Mouse (Mus musculus) cerebellum, adult 2 months (tissue): Measurements from ENCODE around the gene Fam229a. TPM values are rescaled to one million over a fixed set of nuclear protein-coding genes. Genes with fewer than 3 reads are reported as not detected.
"Not testable (repeated sequence)": the region's sequence is repeated elsewhere in the genome, so short reads cannot be mapped to it uniquely, and the experiment has no call there.

ENCODE experiments used
- DNase-seq, 2 experiments: peaks; one replicate each; pipeline ENCODE4 v3.0.0; 2021
- H3K27ac ChIP-seq: fragments of 200-500 bp; 2 replicates; pipeline ENCODE4 v1.5.1; 2012; ENCODE audit warnings: low read length, control low read depth, inconsistent platforms; ENCODE audit not compliant: insufficient read depth
- H3K27me3 ChIP-seq: fragments of 200-500 bp; 2 replicates; pipeline ENCODE4 v1.6.1; 2012; ENCODE audit warnings: inconsistent platforms, mild to moderate bottlenecking, low read length, moderate library complexity; ENCODE audit not compliant: control insufficient read depth, insufficient read depth
- H3K4me1 ChIP-seq: fragments of 200-500 bp; 2 replicates; pipeline ENCODE4 v1.6.1; 2011; ENCODE audit warnings: low read length; ENCODE audit not compliant: control insufficient read depth, insufficient read depth
- H3K4me3 ChIP-seq: fragments of 200-500 bp; replicated peaks from 2 replicates; pipeline ENCODE3; 2011; ENCODE audit warnings: mild to moderate bottlenecking, low read depth, low read length, control low read depth; ENCODE audit not compliant: insufficient read depth
- CTCF ChIP-seq: fragments of 200-500 bp; IDR thresholded peaks from 2 replicates; pipeline ENCODE4 v1.5.1; 2011; ENCODE audit warnings: low read depth, mild to moderate bottlenecking, control low read depth, low read length, moderate library complexity, borderline replicate concordance; ENCODE audit not compliant: insufficient read depth
- POLR2A ChIP-seq: fragments of 200-500 bp; IDR thresholded peaks from 2 replicates; pipeline ENCODE4 v1.6.1; 2011; ENCODE audit warnings: low read length, control low read depth, borderline replicate concordance; ENCODE audit not compliant: insufficient read depth
- WGBS: fragments of 180-500 bp; shearing (Covaris S2); methylation state at CpG from one replicate; pipeline ENCODE4 v1.1.7; 2018; 5-methylcytosine and 5-hydroxymethylcytosine counted together
- polyA plus RNA-seq: library from polyadenylated mRNA; depleted of rRNA; stranded (reverse); fragments of >200 nt; gene quantifications from 2 replicates; pipeline ENCODE4 v1.2.3, GENCODE M21; 2012

Gene Fam229a
- polyA plus RNA-seq, 1 experiment: 0.67 TPM

DNA sequence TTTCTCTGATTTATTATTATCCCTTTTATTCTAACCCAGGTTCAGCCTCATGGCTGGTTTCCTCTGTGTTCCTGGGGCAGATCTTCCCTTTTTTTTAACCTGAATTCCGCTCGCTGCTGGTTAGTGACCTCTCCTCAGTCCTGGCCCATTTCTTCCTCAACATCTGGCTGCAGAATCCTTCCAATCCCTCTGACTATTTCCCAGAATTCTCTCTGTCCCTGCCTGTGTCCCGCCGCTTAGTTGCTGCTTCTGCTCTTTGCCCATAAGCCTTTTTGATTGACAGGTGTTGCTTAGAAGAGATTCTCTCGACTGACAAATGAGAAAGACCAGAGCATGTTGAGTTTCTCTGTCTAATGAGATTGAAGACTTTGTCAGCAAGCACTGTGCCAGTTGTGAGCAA, 34.9 kb upstream of the Fam229a start:
- WGBS: 55% methylated on average over 5 of the region's 5 CpGs
- TF ChIP-seq CTCF: no peak
- TF ChIP-seq POLR2A: no peak
- Histone ChIP-seq H3K4me3 (no peak overlapping the region), H3K4me1 (peaks cover 4% of the 10 kb centered on the region; the same call in 1 of the 2 replicates), H3K27ac (no peak overlapping the region), H3K27me3 (no peaks in the 10 kb centered on the region)
- no peak for DNase-seq

DNA sequence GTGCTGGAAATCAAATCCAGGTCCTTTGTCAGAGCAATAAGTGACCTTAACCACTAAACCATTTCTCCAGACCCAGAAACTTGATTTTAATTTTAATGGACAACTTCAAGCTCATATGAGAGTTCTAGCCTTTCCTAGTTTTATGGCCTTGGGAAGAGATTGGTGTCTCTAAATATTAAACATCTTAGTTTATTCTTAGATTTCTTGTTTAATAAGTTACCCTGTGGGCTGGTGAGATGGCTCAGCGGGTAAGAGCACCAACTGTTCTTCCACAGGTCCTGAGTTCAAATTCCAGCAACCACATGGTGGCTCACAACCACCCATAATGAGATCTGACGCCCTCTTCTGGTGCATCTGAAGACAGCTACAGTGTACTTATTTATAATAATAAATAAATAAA, 33.7 kb upstream of the Fam229a start:
- DNase-seq, H3K4me1 ChIP-seq, H3K27me3 ChIP-seq, H3K4me3 ChIP-seq, H3K27ac ChIP-seq: not testable (repeated sequence)
- WGBS: 71% methylated on average over 2 of the region's 2 CpGs

DNA sequence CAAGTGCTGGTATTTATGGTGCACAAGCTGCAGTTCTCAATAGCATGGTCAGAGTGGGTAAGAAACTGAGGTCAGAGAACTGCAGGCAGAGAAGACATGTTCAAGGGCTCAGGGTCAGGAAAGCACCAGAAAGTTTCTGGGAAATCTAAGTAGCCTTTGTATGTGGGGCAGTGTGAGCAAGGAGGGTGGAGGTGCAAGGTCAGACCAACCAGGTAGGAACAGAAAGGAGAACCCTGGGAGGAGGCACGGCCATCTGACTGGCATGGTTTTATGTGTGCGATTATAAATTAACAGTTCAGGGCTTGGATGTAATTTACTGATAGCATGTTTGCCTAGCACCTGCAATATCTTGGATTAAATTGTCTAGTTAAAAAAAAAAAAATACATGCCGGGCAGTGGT, 31.3 kb upstream of the Fam229a start:
- no peaks in the 10 kb centered on the region for H3K27me3 ChIP-seq
- H3K4me3 ChIP-seq: no peak overlapping the region
- WGBS: 94% methylated on average over 3 of the region's 3 CpGs
- no peak for TF ChIP-seq CTCF
- TF ChIP-seq POLR2A: no peak
- no peak for DNase-seq
- no peak overlapping the region for H3K27ac ChIP-seq
- H3K4me1 ChIP-seq: peaks cover 20% of the 10 kb centered on the region; the same call in 1 of the 2 replicates

DNA sequence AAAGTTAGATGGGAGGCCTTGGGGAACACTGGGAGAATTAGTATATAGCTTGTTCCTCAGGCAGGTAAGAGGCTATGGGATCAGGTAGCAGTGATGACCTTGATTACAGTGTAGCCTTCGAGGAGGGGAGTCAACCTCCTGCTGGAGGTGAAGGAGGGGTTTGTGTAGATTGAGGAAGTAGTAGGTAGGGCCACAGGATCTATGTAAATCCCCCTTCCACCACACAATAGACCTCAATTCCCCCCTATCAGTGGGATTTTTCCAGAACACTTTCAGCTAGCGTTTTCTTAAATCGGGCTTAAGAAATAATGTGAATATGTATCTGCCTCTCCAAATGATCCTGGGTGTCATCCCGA, 30.2 kb upstream of the Fam229a start:
- WGBS: 0% methylated on average over 4 of the region's 4 CpGs
- DNase-seq: no peak
- peak overlapping the region; percentile 43; the same call in 1 of the 2 replicates for H3K27ac ChIP-seq
- no peaks in the 10 kb centered on the region for H3K27me3 ChIP-seq
- peaks cover 15% of the 10 kb centered on the region; the same call in 1 of the 2 replicates for H3K4me1 ChIP-seq
- TF ChIP-seq POLR2A (no peak), CTCF (no peak)
- peak overlapping the region; percentile 61 for H3K4me3 ChIP-seq

GRCm38 (mm10) chr4:129461183-129461960, 29.6 kb upstream of the Fam229a start, which contains the start of gene Bsdc1:
TSS of gene Bsdc1 (plus strand) at chr4:129461581.
- H3K27me3 ChIP-seq: no peaks in the 10 kb centered on the region
- H3K27ac ChIP-seq: peak within 1 kb of the TSS; percentile 43; the same call in 1 of the 2 replicates
- WGBS: under 1% methylated on average over 46 of the region's 46 CpGs
- TF ChIP-seq CTCF: no peak
- peak; percentile 81 for TF ChIP-seq POLR2A
- DNase-seq: peak; percentile 100
- peaks cover 15% of the 10 kb centered on the region; the same call in 1 of the 2 replicates for H3K4me1 ChIP-seq
- H3K4me3 ChIP-seq: peak within 1 kb of the TSS; percentile 66

DNA sequence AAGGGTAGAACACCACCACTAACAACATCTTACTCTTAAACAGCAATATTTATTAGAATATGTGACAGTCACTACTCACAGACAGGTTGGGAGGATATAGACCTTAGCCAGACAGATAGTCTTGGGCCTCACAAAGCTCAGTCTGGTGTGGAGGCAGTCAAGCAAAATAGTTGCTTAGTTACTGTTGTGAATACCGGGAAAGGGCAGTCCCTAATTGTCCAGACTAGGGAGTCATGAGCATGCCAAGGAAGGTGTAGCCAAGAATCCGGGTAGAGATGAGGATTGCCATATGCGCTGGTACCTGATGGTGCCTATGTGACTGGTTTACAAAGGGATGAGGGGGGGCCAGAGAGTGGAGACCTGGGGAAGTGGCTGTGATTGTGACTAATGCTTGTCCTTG, 28.9 kb upstream of the Fam229a start:
- H3K27me3 ChIP-seq: no peaks in the 10 kb centered on the region
- H3K27ac ChIP-seq: no peak overlapping the region
- peak; percentile 22 to 53 for DNase-seq
- no peak for TF ChIP-seq POLR2A
- TF ChIP-seq CTCF: no peak
- 5% methylated on average over 3 of the region's 3 CpGs for WGBS
- H3K4me3 ChIP-seq: peak overlapping the region; percentile 66
- peaks cover 15% of the 10 kb centered on the region; the same call in 1 of the 2 replicates for H3K4me1 ChIP-seq

DNA sequence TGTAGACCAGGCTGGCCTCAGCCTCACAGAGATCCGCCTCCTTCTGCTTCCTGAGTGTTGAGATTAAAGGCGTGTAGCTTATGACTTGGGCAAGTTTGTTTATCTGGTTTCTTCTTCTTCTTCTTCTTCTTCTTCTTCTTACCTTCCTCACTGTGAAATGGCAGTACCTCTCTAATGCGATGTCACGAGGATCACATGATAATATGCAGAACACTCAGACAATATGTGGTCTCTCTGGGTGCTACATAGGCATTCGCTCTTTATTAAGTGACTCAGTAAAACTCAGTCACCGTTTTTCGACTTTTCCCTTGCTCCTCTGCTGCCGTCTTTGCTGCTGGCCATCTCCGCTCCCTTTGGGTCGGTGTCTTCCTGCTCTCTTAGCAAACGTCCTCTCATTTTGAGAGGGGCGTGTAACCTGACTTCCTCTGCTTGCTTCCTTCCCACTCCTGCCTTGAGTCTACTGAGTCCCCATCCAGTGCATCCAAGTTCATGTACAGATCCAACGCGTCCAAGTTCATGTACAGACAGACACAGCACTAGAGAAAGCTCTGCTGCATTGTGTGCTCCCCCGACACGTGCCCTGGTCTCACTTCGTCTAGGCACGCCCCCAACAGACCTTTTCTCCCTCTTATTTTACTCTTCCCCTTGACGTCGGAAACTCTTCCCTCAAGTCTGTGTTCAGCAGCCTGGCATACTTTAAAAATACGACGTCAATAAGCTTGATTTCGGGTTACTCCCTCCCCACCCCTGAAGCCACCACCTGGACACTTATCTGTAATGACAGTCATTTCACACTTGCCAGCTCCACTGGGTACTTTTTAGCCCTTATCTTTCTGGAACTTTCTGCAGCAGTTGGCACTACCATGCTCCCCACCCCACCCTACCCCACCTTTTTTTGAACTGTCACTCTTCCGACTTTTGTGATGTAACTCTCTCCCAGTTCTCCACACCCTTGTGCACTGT, 27.6 kb upstream of the Fam229a start:
- WGBS: 78% methylated on average over 24 of the region's 24 CpGs
- no peak overlapping the region for H3K4me3 ChIP-seq
- peak in 1 of 2 experiments; percentile 18 for DNase-seq
- no peak for TF ChIP-seq CTCF
- no peak for TF ChIP-seq POLR2A
- H3K27me3 ChIP-seq: no peaks in the 10 kb centered on the region
- H3K4me1 ChIP-seq: peaks cover 15% of the 10 kb centered on the region; the same call in 1 of the 2 replicates
- no peak overlapping the region for H3K27ac ChIP-seq

DNA sequence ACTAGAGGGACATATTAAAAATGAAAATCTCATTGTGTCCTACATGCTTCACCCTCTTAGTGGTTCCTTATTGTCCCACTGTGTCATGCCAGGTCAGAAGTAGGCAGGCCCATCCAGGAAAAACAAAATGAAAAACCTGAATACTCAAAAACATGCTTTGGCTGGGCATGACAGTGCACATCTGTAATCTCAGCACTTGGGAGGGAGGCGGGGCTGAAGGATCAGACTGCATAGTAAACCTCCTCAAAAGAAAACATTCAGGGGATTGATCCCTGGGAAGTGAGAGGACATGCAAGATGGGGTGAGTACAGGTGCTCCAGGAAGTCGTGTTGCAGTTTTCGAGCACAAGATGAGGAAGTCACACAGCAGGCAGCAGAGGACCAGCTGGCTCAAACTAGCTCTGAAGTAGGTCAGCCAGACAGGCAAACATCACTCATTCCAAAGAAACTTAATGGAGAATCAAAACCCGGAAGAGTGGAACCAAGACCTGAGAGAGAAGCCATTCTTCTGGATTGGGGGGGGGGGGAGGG, 26.6 kb upstream of the Fam229a start:
- Histone ChIP-seq H3K4me3 (no peak overlapping the region), H3K27ac (no peak overlapping the region), H3K4me1 (peaks cover 15% of the 10 kb centered on the region; the same call in 1 of the 2 replicates), H3K27me3 (no peaks in the 10 kb centered on the region)
- DNase-seq: peak in 1 of 2 experiments; percentile 44
- 38% methylated on average over 4 of the region's 4 CpGs for WGBS
- no peak for TF ChIP-seq CTCF
- TF ChIP-seq POLR2A: no peak
